Mouse (Mus musculus): Measurements from ENCODE around the gene Dnase2a.

DNA sequence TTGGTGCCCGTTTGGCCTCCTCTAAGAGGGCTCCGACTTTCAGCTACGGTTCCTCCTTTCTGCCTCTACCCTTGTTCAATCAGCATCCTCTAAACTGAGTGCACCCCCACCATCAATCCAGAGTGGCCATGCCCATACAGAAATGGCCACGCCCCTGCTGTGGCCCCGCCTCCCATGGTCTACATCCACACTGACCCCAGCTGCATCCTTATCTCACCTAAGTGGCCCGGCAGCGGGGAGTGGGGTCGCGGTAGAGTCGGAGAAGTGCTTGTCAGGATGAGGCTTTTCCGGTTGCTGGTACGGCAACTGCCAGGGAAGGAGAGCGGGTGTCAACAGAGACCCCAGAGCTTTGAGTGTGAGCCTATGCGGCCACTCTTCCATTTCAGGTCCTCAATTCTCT is 27.1 kb downstream of the Dnase2a start:
- no peak for TF ChIP-seq CTCF (IDR thresholded peaks at IDR 0.05; ENCODE audit: low read depth, low read length)
- TF ChIP-seq POLR2A (IDR thresholded peaks at IDR 0.05; ENCODE audit: insufficient read depth, low read length): no peak
